Mouse (Mus musculus): ENCODE results near the gene Hpdl. TPM values are rescaled to one million over a fixed set of nuclear protein-coding genes. Genes with fewer than 3 reads are reported as not detected.
"Not testable (repeated sequence)": the region's sequence is repeated elsewhere in the genome, so short reads cannot be mapped to it uniquely, and the experiment has no call there.

Gene Hpdl
- 1.6 and 1.7 TPM in 2 replicates for polyA plus RNA-seq (2012; rRNA removed)

DNA sequence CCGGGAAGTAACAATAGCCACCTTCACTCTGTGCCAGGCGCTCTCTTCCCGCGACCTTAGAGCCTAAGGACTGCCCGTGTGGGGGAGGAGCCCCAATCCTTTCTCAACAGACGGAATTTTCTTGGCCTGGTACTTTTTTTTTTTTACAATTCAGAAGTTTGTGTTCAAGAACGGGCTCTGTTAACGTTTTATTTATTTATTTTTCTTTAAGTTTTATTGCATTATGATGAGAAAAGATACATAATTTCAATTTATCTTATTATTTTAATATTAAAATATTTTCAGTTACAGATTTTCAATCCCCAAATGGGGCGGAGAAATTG is at the start of gene Hpdl:
Gene Hpdl (minus strand): TSS at position 14 of the 323 bp plus-strand sequence.
- DNase-seq (ENCODE audit: extremely low spot score in 1 of 2, low spot score in 1 of 2): no peak

DNA sequence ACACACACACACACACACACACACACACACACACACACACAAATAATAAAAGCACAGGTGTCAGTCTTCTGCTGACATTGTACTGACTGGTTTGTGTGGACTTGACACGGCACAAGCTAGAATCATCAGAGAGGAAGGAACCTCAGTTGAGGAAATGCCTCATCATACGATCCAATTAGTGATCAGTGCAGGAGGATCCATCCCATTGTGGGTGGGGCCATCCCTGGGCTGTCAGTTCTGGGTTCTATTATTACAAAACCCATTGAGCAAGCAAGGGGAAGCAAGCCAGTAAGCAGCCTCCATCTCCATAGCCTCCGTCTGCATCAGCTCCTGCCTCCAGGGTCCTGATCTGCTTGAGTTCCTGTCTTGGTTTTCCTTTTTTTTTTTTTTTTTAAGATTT is 48.4 kb upstream of the Hpdl start:
- no peak for DNase-seq (ENCODE audit: extremely low spot score in 1 of 2, low spot score in 1 of 2)

DNA sequence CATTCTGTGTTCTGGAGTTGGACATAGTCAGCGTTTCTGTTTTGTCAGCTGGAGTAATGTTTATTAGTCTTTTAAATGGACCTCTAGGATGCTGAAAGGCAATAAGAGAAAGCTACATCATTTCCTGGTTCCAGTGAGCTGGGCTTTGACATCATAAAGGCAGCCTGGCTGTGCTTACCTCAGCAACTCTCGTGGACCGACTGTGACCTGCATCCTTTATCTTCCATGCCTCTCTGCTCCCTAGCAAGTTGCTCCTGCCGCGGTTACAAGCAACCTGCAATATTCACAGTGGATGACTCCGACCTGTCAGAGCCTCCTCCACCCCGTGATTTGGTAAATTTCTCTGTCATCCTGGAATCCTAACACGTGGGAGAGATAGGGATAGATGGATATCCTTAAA is 40.5 kb upstream of the Hpdl start:
- no peak for DNase-seq (ENCODE audit: extremely low spot score in 1 of 2, low spot score in 1 of 2)

DNA sequence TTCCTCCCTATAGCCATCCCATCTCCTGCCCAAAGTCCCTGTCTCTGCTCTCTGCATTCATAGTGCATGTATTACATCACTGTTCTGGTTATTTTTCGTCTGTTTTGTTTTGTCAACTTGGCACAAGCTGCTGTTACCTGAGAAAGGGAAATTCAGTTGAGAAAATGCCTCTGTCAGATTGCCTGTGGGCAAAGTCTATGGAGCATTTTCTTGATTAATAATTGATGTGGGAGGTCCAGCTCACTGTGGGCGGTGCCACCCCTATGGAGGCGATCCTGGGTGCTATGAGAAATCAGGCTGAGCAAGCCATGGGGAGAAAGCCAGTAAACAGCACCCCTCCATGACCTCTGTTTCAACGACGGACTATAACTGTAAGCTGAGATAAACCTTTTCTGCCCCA is 38.2 kb upstream of the Hpdl start:
- no peak for DNase-seq (ENCODE audit: extremely low spot score in 1 of 2, low spot score in 1 of 2)

DNA sequence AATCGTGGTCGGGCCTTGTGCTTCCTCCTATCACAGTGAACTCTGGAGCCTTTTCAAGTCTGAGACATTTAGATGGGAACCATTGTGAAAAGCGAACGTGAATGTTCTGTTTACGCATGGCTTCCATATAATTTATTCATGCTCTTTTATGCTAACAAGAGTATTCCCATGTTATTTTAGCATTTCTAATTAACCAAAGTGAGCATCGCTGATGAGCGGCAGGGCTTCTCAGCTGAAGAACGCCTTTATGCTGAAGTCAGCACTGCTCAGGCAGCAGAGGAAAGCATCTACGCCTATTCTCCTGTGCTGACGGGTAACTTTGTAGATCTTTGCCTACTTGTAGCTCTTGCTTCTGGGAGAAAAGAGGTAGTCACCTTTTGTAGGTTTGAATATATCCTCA is 35.7 kb upstream of the Hpdl start:
- no peak for DNase-seq (ENCODE audit: extremely low spot score in 1 of 2, low spot score in 1 of 2)

DNA sequence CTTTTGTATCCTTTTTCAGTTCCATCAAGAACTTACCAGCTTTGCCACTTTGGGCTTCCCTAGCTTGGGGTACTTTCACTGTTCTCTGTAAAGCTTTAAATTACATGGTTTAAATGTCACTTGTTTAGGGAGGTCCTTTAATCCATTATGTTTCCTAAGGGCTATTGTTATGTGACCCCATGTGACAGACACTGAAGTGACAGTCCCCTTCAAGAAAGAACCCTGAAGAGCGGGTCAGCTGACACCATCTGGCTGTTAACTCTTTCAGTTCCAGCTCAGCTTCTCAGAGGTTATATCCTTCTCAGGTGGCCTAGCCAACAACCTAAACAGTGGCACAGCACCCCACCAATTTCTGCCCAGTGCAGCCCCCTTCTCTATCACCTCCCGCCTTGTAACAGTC is 32.8 kb upstream of the Hpdl start:
- DNase-seq (ENCODE audit: extremely low spot score in 1 of 2, low spot score in 1 of 2): no peak

DNA sequence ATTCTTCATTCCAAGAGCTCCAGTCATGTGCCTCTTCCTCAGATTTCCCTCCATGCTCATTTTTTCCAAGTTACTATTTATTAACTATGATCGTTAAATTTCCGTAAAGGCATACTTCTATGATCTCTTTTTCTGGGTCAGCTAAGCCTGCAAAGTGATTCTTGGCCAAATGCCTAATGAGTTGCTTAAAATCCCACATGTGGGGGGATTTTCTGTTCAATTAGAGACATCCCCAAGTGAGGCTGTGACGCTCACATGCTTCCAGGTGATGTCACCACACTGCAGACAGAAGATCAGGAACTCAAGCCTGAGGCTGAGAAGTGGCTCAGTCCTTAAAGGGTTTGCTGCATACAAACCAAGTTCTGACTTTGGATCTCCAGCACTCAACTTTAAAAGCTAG is 28.4 kb upstream of the Hpdl start:
- DNase-seq (ENCODE audit: extremely low spot score in 1 of 2, low spot score in 1 of 2): no peak

DNA sequence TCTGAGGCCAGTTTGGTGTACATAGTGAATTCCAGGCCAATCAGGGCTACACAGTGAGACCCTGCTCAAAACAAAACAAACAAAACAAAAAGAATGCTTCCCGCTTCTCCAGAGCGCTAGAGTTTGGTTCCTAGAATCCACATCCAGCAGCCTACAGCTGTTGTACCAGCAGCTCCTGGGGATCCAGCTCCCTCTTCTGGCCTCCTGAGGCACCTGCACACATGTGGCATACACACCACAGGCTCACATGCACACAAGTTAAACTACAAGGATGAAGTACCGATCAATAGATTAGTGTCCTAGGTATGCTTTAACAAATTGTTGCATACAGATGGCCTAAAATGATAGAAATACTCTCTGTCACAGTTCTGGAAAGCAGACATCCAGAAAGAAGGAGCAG is 22.8 kb upstream of the Hpdl start:
- no peak for DNase-seq (ENCODE audit: extremely low spot score in 1 of 2, low spot score in 1 of 2)

DNA sequence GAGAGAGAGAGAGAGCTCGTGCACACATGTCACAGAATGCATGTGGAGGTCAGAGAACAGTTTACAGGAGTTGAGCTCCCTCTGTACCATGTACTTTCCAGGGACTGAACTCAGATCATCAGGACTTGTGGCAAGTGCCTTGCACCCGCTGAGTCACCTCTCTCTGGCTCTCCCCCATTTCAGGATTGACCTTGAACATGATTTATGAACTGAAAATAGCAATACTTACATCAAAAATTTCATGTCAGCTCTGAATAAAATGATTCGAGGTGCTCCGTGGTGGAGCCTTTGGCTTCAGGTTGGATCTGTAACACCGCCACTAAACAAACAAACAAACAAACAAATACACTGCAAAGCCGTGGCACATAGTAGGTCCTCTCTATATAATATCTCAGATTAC is 19.3 kb upstream of the Hpdl start:
- no peak for DNase-seq (ENCODE audit: extremely low spot score in 1 of 2, low spot score in 1 of 2)

DNA sequence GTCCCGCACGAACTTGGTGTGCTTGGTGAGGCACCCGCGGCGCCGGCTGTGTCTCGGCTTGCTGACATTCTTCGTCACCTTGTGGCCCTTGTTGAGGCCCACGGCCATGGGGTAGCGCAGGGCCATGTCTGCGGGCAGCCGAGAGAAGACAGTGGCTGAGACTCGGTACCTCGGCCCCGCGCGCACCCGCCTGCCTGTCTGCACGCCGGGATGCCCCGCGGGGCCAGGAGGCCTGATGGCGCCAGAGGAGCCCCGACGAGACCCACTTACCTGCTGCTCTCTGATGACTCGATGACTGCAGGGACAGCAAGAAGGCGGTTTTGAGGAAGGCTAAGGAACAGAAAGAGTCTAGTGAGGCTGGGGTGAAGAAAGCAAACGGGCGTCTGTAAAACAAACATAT is 18.6 kb upstream of the Hpdl start:
- not testable (repeated sequence) for DNase-seq (ENCODE audit: extremely low spot score in 1 of 2, low spot score in 1 of 2)

DNA sequence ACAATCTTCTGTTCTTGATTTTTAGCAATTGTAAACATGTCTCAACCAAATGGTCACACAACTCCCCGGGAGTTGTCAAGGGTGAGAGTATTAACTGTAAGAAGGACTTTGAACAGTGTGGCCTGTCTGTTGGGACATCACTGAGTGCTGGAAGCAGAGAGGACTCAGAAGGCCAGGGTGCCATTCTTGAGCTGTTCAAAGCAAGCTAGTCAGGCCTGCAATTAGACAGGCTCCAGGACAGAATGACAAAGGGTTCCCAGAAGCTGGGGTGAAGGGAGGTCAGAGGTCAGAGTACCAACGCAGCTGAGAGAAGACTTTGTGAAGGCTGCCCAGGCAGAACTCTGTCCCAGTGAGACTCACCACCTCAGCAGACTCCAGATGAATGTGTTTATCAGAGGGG is 17.5 kb upstream of the Hpdl start:
- DNase-seq (ENCODE audit: extremely low spot score in 1 of 2, low spot score in 1 of 2): no peak

DNA sequence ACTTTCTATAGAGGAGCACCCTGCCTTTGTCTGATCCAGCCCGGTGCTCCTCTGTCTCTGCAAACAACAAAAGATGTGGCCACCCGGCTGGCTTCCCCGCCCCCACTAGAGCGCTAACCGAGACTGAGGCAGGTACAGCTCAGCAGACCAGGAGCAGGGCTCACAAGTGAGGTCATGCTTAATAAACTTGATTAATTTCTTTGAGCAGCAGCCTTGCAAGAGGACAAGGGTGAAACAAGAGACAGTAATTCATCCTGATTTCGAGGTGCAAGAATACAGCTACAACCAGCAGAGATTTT is 8.5 kb upstream of the Hpdl start:
- DNase-seq (ENCODE audit: extremely low spot score in 1 of 2, low spot score in 1 of 2): no peak

DNA sequence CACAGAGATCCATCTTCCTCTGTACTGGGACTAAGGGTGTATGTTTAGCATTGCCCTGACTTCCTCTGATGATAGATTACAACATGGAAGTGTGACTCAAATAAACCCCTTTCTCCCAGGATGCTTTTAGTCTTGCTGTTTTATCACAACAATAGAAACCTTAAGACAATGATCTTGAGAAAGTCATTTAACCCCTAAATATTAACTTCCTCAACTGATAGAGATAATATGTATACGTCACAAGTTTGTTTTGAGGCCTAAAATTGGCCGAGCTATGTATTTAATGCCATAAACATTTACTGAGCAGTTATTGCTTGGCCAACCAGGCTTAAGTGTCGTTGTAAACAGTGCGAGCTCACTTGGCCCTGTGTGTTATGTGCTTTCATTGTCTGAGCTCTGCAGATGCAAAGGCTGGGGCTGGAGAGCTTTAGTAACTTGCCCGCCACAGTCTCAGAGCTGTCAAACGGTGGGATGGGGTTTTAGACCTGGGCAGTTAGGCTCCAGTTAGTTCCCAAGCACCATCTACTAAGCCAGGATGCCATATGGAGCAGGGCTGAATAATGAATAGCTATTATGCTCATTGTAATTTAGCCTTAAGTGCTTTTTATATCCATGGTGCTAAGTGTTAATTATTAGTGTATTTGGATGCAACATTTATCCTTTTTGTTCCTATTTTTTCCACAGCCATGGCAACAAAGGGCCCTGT is 8.0 kb upstream of the Hpdl start:
- DNase-seq (ENCODE audit: extremely low spot score in 1 of 2, low spot score in 1 of 2): no peak

DNA sequence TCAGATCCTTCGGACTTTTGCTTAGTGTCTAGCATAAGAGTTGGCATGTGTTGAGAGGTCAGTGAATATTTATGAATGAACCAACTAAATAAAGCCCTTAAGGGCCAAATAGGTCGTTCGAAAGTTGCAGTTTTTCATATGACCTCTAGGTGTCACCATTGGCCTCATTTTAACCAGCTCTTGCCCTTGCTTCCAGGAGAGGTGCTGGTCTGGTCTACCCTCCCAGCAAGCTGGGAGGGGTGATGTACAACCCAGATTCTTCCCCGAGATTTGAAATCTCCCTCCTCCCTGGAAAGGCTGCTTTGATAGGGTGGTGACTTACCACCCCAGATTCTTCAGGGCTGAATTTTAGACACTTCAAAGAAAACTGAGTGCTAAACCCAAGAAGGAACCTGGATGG is 6.3 kb upstream of the Hpdl start:
- DNase-seq (ENCODE audit: extremely low spot score in 1 of 2, low spot score in 1 of 2): peak in 1 of 2 experiments; percentile 71

DNA sequence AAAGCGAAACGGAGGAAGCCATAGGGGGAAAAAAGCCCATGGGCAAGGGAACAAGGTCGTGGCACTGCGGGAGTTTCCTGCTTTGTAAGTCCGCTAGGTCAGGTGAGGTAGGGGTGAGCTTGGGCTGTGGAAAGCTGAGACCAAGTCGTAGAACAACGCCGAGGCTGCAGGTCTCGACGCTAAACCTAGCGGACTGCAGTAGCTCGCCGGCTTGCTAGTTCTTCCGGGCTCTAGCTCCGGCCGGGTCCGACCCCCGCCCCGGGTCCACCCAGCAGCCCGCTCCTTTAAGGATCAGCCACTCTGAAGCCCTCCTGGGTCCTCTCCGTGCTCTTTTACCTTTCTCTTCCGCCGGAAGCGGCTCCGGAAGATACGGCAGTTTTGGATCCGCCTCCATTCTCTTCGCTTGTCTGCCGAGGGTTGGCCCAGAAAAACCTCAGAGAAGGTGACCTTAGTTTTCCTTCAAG is 3.1 kb upstream of the Hpdl start:
- peak; percentile 49 to 83 for DNase-seq (ENCODE audit: extremely low spot score in 1 of 2, low spot score in 1 of 2)

DNA sequence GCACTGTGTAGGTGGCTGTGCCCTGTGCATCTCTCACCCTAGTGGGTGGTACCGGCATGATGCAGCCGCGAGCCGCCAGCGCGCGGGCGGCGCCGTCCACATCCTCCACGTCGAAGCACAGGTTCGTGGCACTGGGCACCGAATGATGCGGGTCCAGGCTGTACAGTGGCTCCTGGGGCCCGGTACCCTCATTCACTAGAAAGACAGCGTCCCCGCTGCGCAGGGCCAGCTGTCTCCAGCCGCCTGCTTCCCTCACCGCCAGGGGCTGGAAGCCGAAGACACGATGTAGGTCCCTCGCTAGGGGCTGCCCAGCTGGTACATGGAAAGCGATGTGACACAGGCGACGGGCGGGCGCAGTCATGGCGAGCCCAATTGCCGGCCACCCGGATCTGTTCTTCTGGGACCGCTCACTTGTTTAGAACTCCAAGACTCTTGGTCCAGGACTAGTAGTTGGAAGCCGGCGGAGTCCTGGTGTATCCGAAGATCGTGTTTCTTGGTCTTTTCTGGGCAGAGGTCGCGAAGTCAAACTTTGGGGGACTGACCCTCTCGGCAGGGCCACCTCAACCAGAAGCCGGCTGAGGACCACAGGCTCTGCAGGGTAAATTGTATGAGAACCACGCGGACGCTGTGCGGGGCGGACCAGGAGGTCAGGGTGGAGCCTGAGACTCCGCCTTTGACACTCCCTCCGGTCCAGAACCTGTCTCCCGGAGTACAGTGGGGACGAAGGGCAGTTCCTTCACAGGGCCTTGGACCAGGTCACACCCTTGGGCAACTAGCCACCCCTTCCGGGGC is 409 bp downstream of the Hpdl start:
- DNase-seq (ENCODE audit: extremely low spot score in 1 of 2, low spot score in 1 of 2): peak in 1 of 2 experiments; percentile 47

DNA sequence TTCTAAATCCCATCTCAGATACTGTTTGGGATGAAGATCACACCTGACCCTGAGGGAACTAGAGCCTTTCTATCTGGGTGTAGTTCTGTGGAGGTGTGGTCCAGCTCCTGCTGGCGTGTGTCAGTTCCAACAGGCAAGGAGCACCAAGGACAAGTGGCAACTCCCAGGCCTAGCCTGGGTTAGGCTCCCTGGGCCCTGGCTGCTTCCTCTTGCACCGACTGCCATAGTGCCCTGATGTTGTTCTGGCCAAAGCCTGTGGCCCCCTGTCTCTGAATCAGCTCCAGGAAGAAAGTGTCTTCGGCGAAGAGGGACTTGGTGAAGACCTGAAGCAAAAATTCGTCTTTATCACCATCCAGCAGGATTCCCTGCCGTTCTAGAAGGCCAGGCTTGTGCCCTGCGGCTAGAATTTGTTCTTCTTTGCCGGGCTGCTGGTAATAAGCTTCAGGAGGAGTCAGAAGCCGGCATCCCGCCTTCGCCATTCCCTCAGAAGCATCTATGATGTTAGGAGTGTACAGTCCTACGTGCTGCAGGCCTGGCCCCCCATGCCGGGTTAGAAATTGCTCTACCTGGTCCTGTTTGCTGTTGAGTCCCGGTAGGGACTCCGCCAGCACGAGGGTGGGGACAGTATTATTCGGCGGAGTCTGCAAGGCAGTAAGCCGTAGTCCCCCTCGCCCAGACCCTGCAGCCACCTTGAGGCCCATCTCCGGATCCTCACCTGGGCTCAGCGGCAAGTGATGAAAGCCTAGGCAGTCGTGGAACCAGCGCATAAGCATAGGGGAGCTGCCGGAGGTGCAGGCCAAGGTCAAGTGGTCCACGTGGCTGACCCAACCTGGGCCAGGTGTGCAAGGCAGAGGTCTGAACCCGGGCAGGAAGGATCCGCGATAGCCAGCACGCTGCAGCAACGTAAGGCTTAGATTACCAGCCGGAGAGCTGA is 1.3 kb downstream of the Hpdl start:
- DNase-seq (ENCODE audit: extremely low spot score in 1 of 2, low spot score in 1 of 2): no peak

DNA sequence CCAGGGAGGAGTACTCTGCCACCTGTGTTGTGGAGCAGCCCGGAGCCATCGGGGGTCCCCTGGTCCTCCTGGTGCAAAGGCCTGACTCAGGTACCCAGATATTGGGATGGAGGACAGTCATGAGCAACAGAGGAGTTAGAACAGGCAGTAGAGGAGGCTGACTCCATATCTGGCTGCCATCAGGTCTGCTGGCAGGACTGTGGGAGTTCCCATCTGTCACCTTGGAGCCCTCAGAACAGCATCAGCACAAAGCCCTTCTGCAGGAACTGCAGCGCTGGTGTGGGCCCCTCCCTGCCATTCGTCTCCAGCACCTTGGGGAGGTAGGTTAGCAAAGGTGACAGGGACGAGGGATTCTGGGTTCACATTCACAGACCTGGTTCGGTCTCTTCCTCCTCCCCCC is 4.0 kb downstream of the Hpdl start:
- DNase-seq (ENCODE audit: extremely low spot score in 1 of 2, low spot score in 1 of 2): peak in 1 of 2 experiments; percentile 12

DNA sequence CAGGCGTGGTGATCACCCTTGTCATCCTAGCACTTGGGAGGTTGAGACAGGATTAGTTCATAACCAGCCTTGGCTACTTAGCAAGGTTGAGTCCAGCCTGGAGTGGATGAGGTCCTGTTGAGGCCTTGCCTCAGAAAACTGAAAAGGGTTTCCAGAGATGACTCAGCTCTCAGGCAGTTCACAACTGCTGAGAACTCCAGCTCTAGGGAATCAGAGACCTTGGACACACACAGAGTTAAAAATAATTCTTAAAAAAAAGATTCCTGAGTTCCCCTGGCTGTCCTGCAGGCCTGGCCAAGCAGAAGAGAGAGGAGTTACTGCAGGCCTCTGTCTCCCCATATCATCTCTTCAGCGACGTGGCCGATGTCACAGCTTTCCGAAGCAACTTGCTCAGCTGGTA is 6.2 kb downstream of the Hpdl start:
- DNase-seq (ENCODE audit: extremely low spot score in 1 of 2, low spot score in 1 of 2): no peak

DNA sequence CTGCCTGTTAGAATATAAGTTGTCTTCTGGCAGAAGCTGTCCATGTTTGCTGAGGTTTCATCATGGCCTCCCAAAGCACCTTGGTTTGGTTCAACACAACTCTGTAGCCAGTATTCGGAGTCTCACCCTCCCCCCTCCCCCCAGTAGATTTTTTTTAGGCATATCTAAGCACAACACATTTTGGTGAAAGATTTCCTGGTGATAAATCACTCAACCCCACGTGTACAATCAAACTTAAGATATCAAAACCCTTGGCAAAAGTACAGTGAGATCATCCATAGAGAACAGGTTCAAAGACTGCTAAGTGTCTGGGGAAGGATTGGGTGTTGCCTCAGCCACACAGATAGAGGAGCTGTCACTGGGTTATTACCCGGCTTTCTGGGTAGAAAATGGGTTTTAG is 10.5 kb downstream of the Hpdl start:
- no peak for DNase-seq (ENCODE audit: extremely low spot score in 1 of 2, low spot score in 1 of 2)

All from frontal cortex, adult 2 months (tissue).